Mouse (Mus musculus): ENCODE measurements at regions not wholly inside any gene's neighbourhood (a gene's known extent, or its start where the extent isn't known, plus 50 kb on each side); places are given as distances from the start of the nearest gene placed in this dataset.

GRCm38 (mm10) chr12:15552979-15553680 is 263.6 kb downstream of the Trib2 start:
- no peaks in the 10 kb centered on the region for H3K4me1 ChIP-seq
- H3K9ac ChIP-seq = no peak overlapping the region
- WGBS (ENCODE audit: insufficient replicate concordance) = 48% methylated on average over 6 of the region's 6 CpGs
- H3K36me3 ChIP-seq = no peaks in the 10 kb centered on the region
- H3K27me3 ChIP-seq (replicated peaks) = no peaks in the 10 kb centered on the region
- H3K27ac ChIP-seq = no peak overlapping the region
- no peak for ATAC-seq
- no peak overlapping the region for H3K4me3 ChIP-seq
- H3K4me2 ChIP-seq = no peak overlapping the region
- no peaks in the 10 kb centered on the region for H3K9me3 ChIP-seq (replicated peaks)

GRCm38 (mm10) chr12:15552210-15552609 is 264.5 kb downstream of the Trib2 start:
- Histone ChIP-seq H3K4me2 (no peak overlapping the region), H3K27ac (no peak overlapping the region), H3K9me3 (replicated peaks) (no peaks in the 10 kb centered on the region), H3K4me3 (no peak overlapping the region), H3K36me3 (no peaks in the 10 kb centered on the region), H3K9ac (no peak overlapping the region), H3K4me1 (no peaks in the 10 kb centered on the region), H3K27me3 (replicated peaks) (no peaks in the 10 kb centered on the region)
- no peak for ATAC-seq
- 64% methylated on average over 2 of the region's 2 CpGs for WGBS (ENCODE audit: insufficient replicate concordance)

GRCm38 (mm10) chr12:15551281-15551900 is 265.3 kb downstream of the Trib2 start:
- H3K27ac ChIP-seq = no peak overlapping the region
- no peaks in the 10 kb centered on the region for H3K27me3 ChIP-seq (replicated peaks)
- H3K9me3 ChIP-seq (replicated peaks) = no peaks in the 10 kb centered on the region
- no peaks in the 10 kb centered on the region for H3K36me3 ChIP-seq
- no peak overlapping the region for H3K4me2 ChIP-seq
- no peak overlapping the region for H3K9ac ChIP-seq
- H3K4me3 ChIP-seq = no peak overlapping the region
- no peaks in the 10 kb centered on the region for H3K4me1 ChIP-seq
- ATAC-seq = no peak
- WGBS (ENCODE audit: insufficient replicate concordance) = 59% methylated on average over 4 of the region's 4 CpGs

- Histone ChIP-seq H3K27me3 (replicated peaks) (no peaks in the 10 kb centered on the region), H3K9me3 (replicated peaks) (no peaks in the 10 kb centered on the region), H3K36me3 (no peaks in the 10 kb centered on the region), H3K4me3 (no peak overlapping the region), H3K27ac (no peak overlapping the region), H3K4me2 (no peak overlapping the region), H3K9ac (no peak overlapping the region), H3K4me1 (no peaks in the 10 kb centered on the region)
- no peak for ATAC-seq
- WGBS (ENCODE audit: insufficient replicate concordance) = 72% methylated on average over 1 of the region's 1 CpGs
Observed at GRCm38 (mm10) chr12:15544351-15544750, 272.4 kb downstream of the Trib2 start.

GRCm38 (mm10) chr12:15542486-15542885 is 274.2 kb downstream of the Trib2 start:
- H3K9ac ChIP-seq = no peak overlapping the region
- H3K27me3 ChIP-seq (replicated peaks) = no peaks in the 10 kb centered on the region
- no peaks in the 10 kb centered on the region for H3K36me3 ChIP-seq
- no peaks in the 10 kb centered on the region for H3K9me3 ChIP-seq (replicated peaks)
- H3K4me2 ChIP-seq = no peak overlapping the region
- no peaks in the 10 kb centered on the region for H3K4me1 ChIP-seq
- H3K4me3 ChIP-seq = no peak overlapping the region
- no peak overlapping the region for H3K27ac ChIP-seq
- no peak for ATAC-seq
- 43% methylated on average over 2 of the region's 2 CpGs for WGBS (ENCODE audit: insufficient replicate concordance)

- 37% methylated on average over 8 of the region's 8 CpGs for WGBS (ENCODE audit: insufficient replicate concordance)
- H3K9me3 ChIP-seq (replicated peaks) = no peaks in the 10 kb centered on the region
- no peak overlapping the region for H3K27ac ChIP-seq
- no peaks in the 10 kb centered on the region for H3K27me3 ChIP-seq (replicated peaks)
- no peak overlapping the region for H3K4me3 ChIP-seq
- no peaks in the 10 kb centered on the region for H3K36me3 ChIP-seq
- ATAC-seq = no peak
- no peak overlapping the region for H3K4me2 ChIP-seq
- no peak overlapping the region for H3K9ac ChIP-seq
- H3K4me1 ChIP-seq = no peaks in the 10 kb centered on the region
Observed at GRCm38 (mm10) chr12:15536852-15537368, 279.8 kb downstream of the Trib2 start.

GRCm38 (mm10) chr12:15536247-15536646 is 280.5 kb downstream of the Trib2 start:
- Histone ChIP-seq H3K27me3 (replicated peaks) (no peaks in the 10 kb centered on the region), H3K36me3 (no peaks in the 10 kb centered on the region), H3K4me2 (no peak overlapping the region), H3K27ac (no peak overlapping the region), H3K9me3 (replicated peaks) (no peaks in the 10 kb centered on the region), H3K4me3 (no peak overlapping the region), H3K4me1 (no peaks in the 10 kb centered on the region), H3K9ac (no peak overlapping the region)
- ATAC-seq = no peak
- WGBS (ENCODE audit: insufficient replicate concordance) = 70% methylated on average over 5 of the region's 5 CpGs

- no peaks in the 10 kb centered on the region for H3K4me1 ChIP-seq
- no peak for ATAC-seq
- H3K27ac ChIP-seq = no peak overlapping the region
- 7% methylated on average over 6 of the region's 6 CpGs for WGBS (ENCODE audit: insufficient replicate concordance)
- no peak overlapping the region for H3K4me3 ChIP-seq
- no peaks in the 10 kb centered on the region for H3K36me3 ChIP-seq
- H3K9ac ChIP-seq = no peak overlapping the region
- H3K4me2 ChIP-seq = no peak overlapping the region
- no peaks in the 10 kb centered on the region for H3K27me3 ChIP-seq (replicated peaks)
- no peaks in the 10 kb centered on the region for H3K9me3 ChIP-seq (replicated peaks)
Observed at GRCm38 (mm10) chr12:15535822-15536221, 280.9 kb downstream of the Trib2 start.

GRCm38 (mm10) chr12:15520783-15521407 is 295.8 kb downstream of the Trib2 start:
- H3K9ac ChIP-seq = no peak overlapping the region
- H3K4me1 ChIP-seq = no peaks in the 10 kb centered on the region
- 29% methylated on average over 4 of the region's 4 CpGs for WGBS (ENCODE audit: insufficient replicate concordance)
- no peak for ATAC-seq
- H3K4me3 ChIP-seq = no peak overlapping the region
- H3K9me3 ChIP-seq (replicated peaks) = no peaks in the 10 kb centered on the region
- H3K27ac ChIP-seq = no peak overlapping the region
- H3K27me3 ChIP-seq (replicated peaks) = no peaks in the 10 kb centered on the region
- H3K36me3 ChIP-seq = no peaks in the 10 kb centered on the region
- H3K4me2 ChIP-seq = no peak overlapping the region

GRCm38 (mm10) chr12:15511994-15512393 is 304.7 kb downstream of the Trib2 start:
- 29% methylated on average over 2 of the region's 2 CpGs for WGBS (ENCODE audit: insufficient replicate concordance)
- no peaks in the 10 kb centered on the region for H3K4me1 ChIP-seq
- no peaks in the 10 kb centered on the region for H3K36me3 ChIP-seq
- no peaks in the 10 kb centered on the region for H3K9me3 ChIP-seq (replicated peaks)
- no peak for ATAC-seq
- H3K9ac ChIP-seq = no peak overlapping the region
- no peak overlapping the region for H3K4me3 ChIP-seq
- no peak overlapping the region for H3K27ac ChIP-seq
- H3K4me2 ChIP-seq = no peak overlapping the region
- no peaks in the 10 kb centered on the region for H3K27me3 ChIP-seq (replicated peaks)

GRCm38 (mm10) chr12:15507576-15507975 is 309.1 kb downstream of the Trib2 start:
- Histone ChIP-seq H3K9ac (no peak overlapping the region), H3K4me2 (no peak overlapping the region), H3K9me3 (replicated peaks) (no peaks in the 10 kb centered on the region), H3K36me3 (no peaks in the 10 kb centered on the region), H3K4me1 (no peaks in the 10 kb centered on the region), H3K27me3 (replicated peaks) (no peaks in the 10 kb centered on the region), H3K27ac (no peak overlapping the region), H3K4me3 (no peak overlapping the region)
- no peak for ATAC-seq
- 24% methylated on average over 7 of the region's 7 CpGs for WGBS (ENCODE audit: insufficient replicate concordance)

- 62% methylated on average over 2 of the region's 2 CpGs for WGBS (ENCODE audit: insufficient replicate concordance)
- Histone ChIP-seq H3K36me3 (no peaks in the 10 kb centered on the region), H3K27ac (no peak overlapping the region), H3K9me3 (replicated peaks) (no peaks in the 10 kb centered on the region), H3K9ac (no peak overlapping the region), H3K4me1 (no peaks in the 10 kb centered on the region), H3K27me3 (replicated peaks) (no peaks in the 10 kb centered on the region), H3K4me3 (no peak overlapping the region), H3K4me2 (no peak overlapping the region)
- no peak for ATAC-seq
Observed at GRCm38 (mm10) chr12:15493640-15494039, 323.1 kb downstream of the Trib2 start.

All from liver, embryonic 12.5 days (tissue).